Comparison of ENCODE assay signal across 7 mouse cellular contexts in genomic region chr2:73263794-73264610, GRCm38 (mm10). TPM values are rescaled to one million over a fixed set of nuclear protein-coding genes. Genes with fewer than 3 reads are reported as not detected.
DNase-seq lines count a peak whose midpoint lies in the region; TF ChIP-seq lines count a peak whose summit lies in the region.

No protein-coding gene starts in this region.

- peaks cover 74% of the 10 kb centered on the region for H3K27me3 ChIP-seq in hindbrain, embryonic 10.5 days (ENCODE audit: insufficient read depth, poor library complexity, severe bottlenecking)
- peaks cover 76% of the 10 kb centered on the region for H3K27me3 ChIP-seq in midbrain, embryonic 10.5 days (ENCODE audit: low read depth, poor library complexity, severe bottlenecking)
- peaks cover 6% of the 10 kb centered on the region; the same call in 1 of the 2 replicates for H3K27me3 ChIP-seq in cerebellum, adult 2 months (ENCODE audit: control insufficient read depth, insufficient read depth, low read length)

- H3K9ac ChIP-seq in ES-E14 (ENCODE audit: insufficient read depth, low read depth, low read length, poor library complexity, severe bottlenecking) = no peak overlapping the region

- WGBS in hindbrain, embryonic 10.5 days = 1% methylated on average over 38 of the region's 38 CpGs
- WGBS in midbrain, embryonic 10.5 days = under 1% methylated on average over 38 of the region's 38 CpGs
- WGBS in cerebellum, adult 2 months = 2% methylated on average over 38 of the region's 38 CpGs

- TF ChIP-seq POLR2A in cortical plate, adult 2 months (IDR thresholded peaks at IDR 0.05; ENCODE audit: extremely low read depth, insufficient read depth, low read length) = no peak
- no peak for TF ChIP-seq POLR2A in cerebellum, adult 2 months (IDR thresholded peaks at IDR 0.05; ENCODE audit: borderline replicate concordance, insufficient read depth, low read length)

- no peaks in the 10 kb centered on the region for H3K36me3 ChIP-seq in ES-E14 (ENCODE audit: control insufficient read depth, insufficient read depth, low read length, poor library complexity, severe bottlenecking)
- H3K36me3 ChIP-seq in hindbrain, embryonic 10.5 days = no peaks in the 10 kb centered on the region
- H3K36me3 ChIP-seq in midbrain, embryonic 10.5 days = no peaks in the 10 kb centered on the region

- TF ChIP-seq CTCF in cortical plate, adult 2 months (IDR thresholded peaks at IDR 0.05; ENCODE audit: extremely low read depth, insufficient read depth, low read length) = no peak
- no peak for TF ChIP-seq CTCF in cerebellum, adult 2 months (IDR thresholded peaks at IDR 0.05; ENCODE audit: borderline replicate concordance, insufficient read depth, low read depth, low read length)

- no peak overlapping the region for H3K27ac ChIP-seq in ES-E14 (ENCODE audit: insufficient read depth, low read depth, low read length, poor library complexity, severe bottlenecking)
- H3K27ac ChIP-seq in cortical plate, adult 2 months (ENCODE audit: insufficient read depth, low read length) = no peak overlapping the region
- H3K27ac ChIP-seq in hindbrain, embryonic 10.5 days = peak overlapping the region; percentile 50; the same call in 1 of the 2 replicates
- H3K27ac ChIP-seq in midbrain, embryonic 10.5 days (replicated peaks) = no peak overlapping the region
- no peak overlapping the region for H3K27ac ChIP-seq in cerebellum, adult 2 months (ENCODE audit: insufficient read depth, low read length)

- DNase-seq in ES-E14 (ENCODE audit: low read depth, low spot score) = no peak
- DNase-seq in hindbrain, embryonic 10.5 days (ENCODE audit: low spot score) = peak; percentile 65
- peak; percentile 51 for DNase-seq in midbrain, embryonic 10.5 days (ENCODE audit: low spot score)
- DNase-seq in cerebellum, adult 2 months = no peak
- no peak for DNase-seq in cerebellum, postnatal 36 days
- no peak for DNase-seq in right cerebral cortex, postnatal 10 days (ENCODE audit: low spot score in 2 of 2)

- peaks cover 0 to 6% of the 10 kb centered on the region in 2 experiments; a peak in 1 of 4 replicates for H3K4me1 ChIP-seq in ES-E14 (ENCODE audit: control insufficient read depth in 2 of 2, insufficient read depth in 2 of 2, low read length in 2 of 2, poor library complexity in 1 of 2)
- no peaks in the 10 kb centered on the region for H3K4me1 ChIP-seq in cortical plate, adult 2 months (ENCODE audit: control insufficient read depth, insufficient read depth, low read length)
- H3K4me1 ChIP-seq in hindbrain, embryonic 10.5 days (replicated peaks) = peaks cover 48% of the 10 kb centered on the region
- H3K4me1 ChIP-seq in midbrain, embryonic 10.5 days = peaks cover 38% of the 10 kb centered on the region
- no peaks in the 10 kb centered on the region for H3K4me1 ChIP-seq in cerebellum, adult 2 months (ENCODE audit: control insufficient read depth, insufficient read depth, low read length)

- peak overlapping the region; percentile 53 to 62 for H3K4me3 ChIP-seq in ES-E14 (ENCODE audit: insufficient read depth in 1 of 2, low read depth in 1 of 2, low read length in 2 of 2, poor library complexity in 1 of 2, severe bottlenecking in 1 of 2)
- 0 out of 2 replicates have a peak overlapping the region, but pooled peaks have one; percentile 6 for H3K4me3 ChIP-seq in cortical plate, adult 2 months (ENCODE audit: insufficient read depth, low read length)
- H3K4me3 ChIP-seq in hindbrain, embryonic 10.5 days = peak overlapping the region; percentile 55
- H3K4me3 ChIP-seq in midbrain, embryonic 10.5 days = peak overlapping the region; percentile 55
- no peak overlapping the region for H3K4me3 ChIP-seq in cerebellum, adult 2 months (replicated peaks; ENCODE audit: insufficient read depth, low read depth, low read length)

- no peaks in the 10 kb centered on the region for H3K9me3 ChIP-seq in ES-E14 (ENCODE audit: control insufficient read depth, insufficient read depth, low read depth, low read length)
- peaks cover 3% of the 10 kb centered on the region; the same call in 1 of the 2 replicates for H3K9me3 ChIP-seq in hindbrain, embryonic 10.5 days
- H3K9me3 ChIP-seq in midbrain, embryonic 10.5 days (replicated peaks) = 0 out of 2 replicates have a peak, but pooled peaks cover 3% of the 10 kb centered on the region

- in situ Hi-C loops in ES-E14 (cut with MboI; ENCODE audit: low sequenced_read_pairs in 2 of 2, unreplicated experiment in 2 of 2) = loop anchor here in 1 of 2 experiments (10.0 kb wide), 1 partner anchor 1719 kb away; the partner anchor contains the start of gene Dlx2

TF ChIP-seq in ES-E14, 5 proteins besides CTCF, POLR2A, EP300 and RAD21:
- TF ChIP-seq ZNF384 (IDR thresholded peaks at IDR 0.05; ENCODE audit: low read depth, low read length) = no peak
- TF ChIP-seq HCFC1 (IDR thresholded peaks at IDR 0.05; ENCODE audit: borderline replicate concordance, insufficient read depth, low read length) = no peak
- TF ChIP-seq CHD2 (IDR thresholded peaks at IDR 0.05; ENCODE audit: low read depth, low read length) = no peak
- no peak for TF ChIP-seq ZC3H11A (IDR thresholded peaks at IDR 0.05; ENCODE audit: borderline replicate concordance, low read depth, low read length)
- TF ChIP-seq MAFK (IDR thresholded peaks at IDR 0.05; ENCODE audit: insufficient read depth, low read depth, low read length) = no peak
TF ChIP-seq in ES-E14: peak in this region for 0.

RNA-seq across cellular contexts. Expression of gene Sp9, which starts 7.7 kb away (rescaled TPM):
- total RNA-seq in ES-E14 (2012; rRNA removed) = 0.74 and 0.80 TPM in 2 replicates
- polyA plus RNA-seq in cortical plate, adult 2 months (2012; rRNA removed) = 1.3 and 2.3 TPM in 2 replicates
- 1.9 and 2.3 TPM in 2 replicates for polyA plus RNA-seq in hindbrain, embryonic 10.5 days (2016; fragmentation: Nextera tagmentation; extraction: Ambion mirVana)
- polyA plus RNA-seq in midbrain, embryonic 10.5 days (2016; fragmentation: Nextera tagmentation; extraction: Ambion mirVana) = 1.5 and 1.8 TPM in 2 replicates
- polyA plus RNA-seq in cerebellum, adult 2 months (2012; rRNA removed) = 0.06 and 0.07 TPM in 2 replicates

RNA-seq across cellular contexts. Expression of gene Ola1, which starts 45.3 kb away (rescaled TPM):
- 61.5 and 90.5 TPM in 2 replicates for total RNA-seq in ES-E14 (2012; rRNA removed)
- 69.6 and 70.5 TPM in 2 replicates for polyA plus RNA-seq in cortical plate, adult 2 months (2012; rRNA removed)
- polyA plus RNA-seq in hindbrain, embryonic 10.5 days (2016; fragmentation: Nextera tagmentation; extraction: Ambion mirVana) = 76.8 and 105 TPM in 2 replicates
- polyA plus RNA-seq in midbrain, embryonic 10.5 days (2016; fragmentation: Nextera tagmentation; extraction: Ambion mirVana) = 92.1 and 103 TPM in 2 replicates
- 59.7 and 61.3 TPM in 2 replicates for polyA plus RNA-seq in cerebellum, adult 2 months (2012; rRNA removed)

RNA-seq across cellular contexts. Expression of gene Scrn3, which starts 48.4 kb away (rescaled TPM):
- 5.9 and 10.6 TPM in 2 replicates for total RNA-seq in ES-E14 (2012; rRNA removed)
- polyA plus RNA-seq in cortical plate, adult 2 months (2012; rRNA removed) = 22.8 and 24.8 TPM in 2 replicates
- 8.3 and 14.2 TPM in 2 replicates for polyA plus RNA-seq in hindbrain, embryonic 10.5 days (2016; fragmentation: Nextera tagmentation; extraction: Ambion mirVana)
- polyA plus RNA-seq in midbrain, embryonic 10.5 days (2016; fragmentation: Nextera tagmentation; extraction: Ambion mirVana) = 12.4 and 12.7 TPM in 2 replicates
- 31.3 and 31.7 TPM in 2 replicates for polyA plus RNA-seq in cerebellum, adult 2 months (2012; rRNA removed)

RNA-seq across cellular contexts. Expression of gene Cir1, which starts 48.5 kb away (rescaled TPM):
- total RNA-seq in ES-E14 (2012; rRNA removed) = 6.6 and 7.4 TPM in 2 replicates
- polyA plus RNA-seq in cortical plate, adult 2 months (2012; rRNA removed) = 26.7 and 29.2 TPM in 2 replicates
- 11.7 and 14.9 TPM in 2 replicates for polyA plus RNA-seq in hindbrain, embryonic 10.5 days (2016; fragmentation: Nextera tagmentation; extraction: Ambion mirVana)
- 14.0 and 19.0 TPM in 2 replicates for polyA plus RNA-seq in midbrain, embryonic 10.5 days (2016; fragmentation: Nextera tagmentation; extraction: Ambion mirVana)
- 29.2 TPM in 2 replicates for polyA plus RNA-seq in cerebellum, adult 2 months (2012; rRNA removed)

Comparison
In these comparisons a context has a peak if more than half of its experiments do, and no peak if none do; other contexts are left out.
1. DNase-seq: peak in hindbrain, embryonic 10.5 days (single experiment) and midbrain, embryonic 10.5 days (single experiment); none in ES-E14 (single experiment), cerebellum, adult 2 months (0 of 2), cerebellum, postnatal 36 days (0 of 2) and right cerebral cortex, postnatal 10 days (0 of 2).